Mouse (Mus musculus): ENCODE data around the gene Gfm2.

The Gfm2 gene

GRCm38 (mm10) chr13:97192649-97193048 is 54.9 kb downstream of the Gfm2 start:
- no peak for DNase-seq

- peak; percentile 75 to 77 for DNase-seq
These were observed 55.7 kb downstream of the Gfm2 start for GRCm38 (mm10) chr13:97193420-97193819.

GRCm38 (mm10) chr13:97196186-97196924 is 58.6 kb downstream of the Gfm2 start:
- no peak for DNase-seq

- no peak for DNase-seq
These were observed 59.1 kb downstream of the Gfm2 start for GRCm38 (mm10) chr13:97196925-97197218.

- peak; percentile 79 to 84 for DNase-seq
These were observed 60.3 kb downstream of the Gfm2 start, which contains the start of gene Hexb for GRCm38 (mm10) chr13:97197932-97198562. TSS of gene Hexb (minus strand) at chr13:97198357.

- no peak for DNase-seq
These were observed 61.4 kb downstream of the Gfm2 start for GRCm38 (mm10) chr13:97199123-97199522.

- no peak for DNase-seq
These were observed 63.3 kb downstream of the Gfm2 start for GRCm38 (mm10) chr13:97201076-97201475.

- DNase-seq, result no peak
These were observed 64.2 kb downstream of the Gfm2 start for GRCm38 (mm10) chr13:97201896-97202295.

- DNase-seq, result peak; percentile 72 to 80
These were observed 67.4 kb downstream of the Gfm2 start for GRCm38 (mm10) chr13:97205052-97205701.

GRCm38 (mm10) chr13:97206046-97206445 is 68.3 kb downstream of the Gfm2 start:
- DNase-seq, result no peak

- DNase-seq, result no peak
These were observed 69.9 kb downstream of the Gfm2 start for GRCm38 (mm10) chr13:97207472-97208111.

- no peak for DNase-seq
These were observed 70.4 kb downstream of the Gfm2 start for GRCm38 (mm10) chr13:97208112-97208478.

GRCm38 (mm10) chr13:97208500-97209010 is 70.8 kb downstream of the Gfm2 start:
- DNase-seq, result no peak

- no peak for DNase-seq
These were observed 77.0 kb downstream of the Gfm2 start for GRCm38 (mm10) chr13:97214583-97215268.

GRCm38 (mm10) chr13:97215563-97215962 is 77.8 kb downstream of the Gfm2 start:
- DNase-seq, result no peak

GRCm38 (mm10) chr13:97216196-97216595 is 78.5 kb downstream of the Gfm2 start:
- no peak for DNase-seq

- no peak for DNase-seq
These were observed 82.3 kb downstream of the Gfm2 start for GRCm38 (mm10) chr13:97220022-97220421.

- DNase-seq, result no peak
These were observed 86.1 kb downstream of the Gfm2 start for GRCm38 (mm10) chr13:97223856-97224255.

GRCm38 (mm10) chr13:97224341-97224982 is 86.7 kb downstream of the Gfm2 start:
- DNase-seq, result no peak

- DNase-seq, result no peak
These were observed 87.4 kb downstream of the Gfm2 start for GRCm38 (mm10) chr13:97225130-97225529.

- DNase-seq, result no peak
These were observed 90.1 kb downstream of the Gfm2 start for GRCm38 (mm10) chr13:97227795-97228194.

- DNase-seq, result no peak
These were observed 92.4 kb downstream of the Gfm2 start for GRCm38 (mm10) chr13:97230101-97230500.
